Mouse (Mus musculus): ENCODE results near the gene Sh3bgr.

GRCm38 (mm10) chr16:96233996-96234395 lies 33.7 kb downstream of the Sh3bgr start:
- no peak for TF ChIP-seq POLR2AphosphoS2 (IDR thresholded peaks at IDR 0.05; ENCODE audit: low read length)
- no peak for TF ChIP-seq CHD2 (IDR thresholded peaks at IDR 0.05; ENCODE audit: low read length)
- TF ChIP-seq CTCF (IDR thresholded peaks at IDR 0.05 in 2 of 3, conservative IDR thresholded peaks at IDR 0.05 in 1 of 3; ENCODE audit: control insufficient read depth in 1 of 3, insufficient read depth in 1 of 3, low read depth in 2 of 3, low read length in 3 of 3, poor library complexity in 1 of 3, severe bottlenecking in 1 of 3), result no peak
- TF ChIP-seq JUND (IDR thresholded peaks at IDR 0.05; ENCODE audit: low read depth, low read length), result no peak
- no peak for TF ChIP-seq UBTF (IDR thresholded peaks at IDR 0.05; ENCODE audit: borderline replicate concordance, insufficient read depth, low read depth, low read length)
- no peak for TF ChIP-seq MAZ (IDR thresholded peaks at IDR 0.05; ENCODE audit: low read depth, low read length)
- no peak for TF ChIP-seq MAFK (IDR thresholded peaks at IDR 0.05; ENCODE audit: borderline replicate concordance, low read depth, low read length)
- no peak for TF ChIP-seq MXI1 (IDR thresholded peaks at IDR 0.05; ENCODE audit: low read depth, low read length)

Data from MEL (cell line).